Mouse (Mus musculus): ENCODE measurements around the gene Epha4.

Epha4 gene

GRCm38 (mm10) chr1:77514963-77515650 lies at the start of gene Epha4:
Gene Epha4, minus strand, starts transcription at chr1:77515088.
- DNase-seq = peak; percentile 94

GRCm38 (mm10) chr1:77556199-77556598 lies 41.3 kb upstream of the Epha4 start:
- DNase-seq = no peak

GRCm38 (mm10) chr1:77551927-77552326 lies 37.0 kb upstream of the Epha4 start:
- DNase-seq = no peak

GRCm38 (mm10) chr1:77545722-77546121 lies 30.8 kb upstream of the Epha4 start:
- no peak for DNase-seq

GRCm38 (mm10) chr1:77545035-77545434 lies 30.1 kb upstream of the Epha4 start:
- DNase-seq = no peak

- DNase-seq = no peak
Observed at GRCm38 (mm10) chr1:77544279-77544678, 29.4 kb upstream of the Epha4 start.

- no peak for DNase-seq
Observed at GRCm38 (mm10) chr1:77539945-77540344, 25.1 kb upstream of the Epha4 start.

- DNase-seq = no peak
Observed at GRCm38 (mm10) chr1:77538559-77538958, 23.7 kb upstream of the Epha4 start.

GRCm38 (mm10) chr1:77535905-77536304 lies 21.0 kb upstream of the Epha4 start:
- DNase-seq = peak; percentile 64

GRCm38 (mm10) chr1:77532576-77533183 lies 17.8 kb upstream of the Epha4 start:
- no peak for DNase-seq

GRCm38 (mm10) chr1:77531934-77532575 lies 17.2 kb upstream of the Epha4 start:
- no peak for DNase-seq

GRCm38 (mm10) chr1:77525082-77525481 lies 10.2 kb upstream of the Epha4 start:
- DNase-seq = peak; percentile 47

- no peak for DNase-seq
Observed at GRCm38 (mm10) chr1:77523354-77523753, 8.5 kb upstream of the Epha4 start.

GRCm38 (mm10) chr1:77521640-77522539 lies 7.0 kb upstream of the Epha4 start:
- DNase-seq = no peak

- no peak for DNase-seq
Observed at GRCm38 (mm10) chr1:77518715-77519114, 3.8 kb upstream of the Epha4 start.

GRCm38 (mm10) chr1:77516203-77516991 lies 1.5 kb upstream of the Epha4 start:
- DNase-seq = peak; percentile 94

- peak; percentile 39 for DNase-seq
Observed at GRCm38 (mm10) chr1:77515651-77515981, 728 bp upstream of the Epha4 start.

- DNase-seq = peak; percentile 65
Observed at GRCm38 (mm10) chr1:77514325-77514962, 444 bp downstream of the Epha4 start.

GRCm38 (mm10) chr1:77513959-77514324 lies 946 bp downstream of the Epha4 start:
- DNase-seq = no peak

- DNase-seq = peak; percentile 49
Observed at GRCm38 (mm10) chr1:77513411-77513941, 1.4 kb downstream of the Epha4 start.

GRCm38 (mm10) chr1:77512431-77513195 lies 2.3 kb downstream of the Epha4 start:
- DNase-seq = no peak

All from lung, postnatal 10 days (tissue).